Mouse (Mus musculus) thymus, postnatal 36 days (tissue): Measurements from ENCODE around the gene Ptov1.

Experiments used
- DNase-seq, 2 experiments: peaks; one replicate each; pipeline ENCODE4 v3.0.0; 2022; ENCODE audit warnings: mixed read lengths in 2 of 2

Gene Ptov1

GRCm38 (mm10) chr7:44869697-44870528 is at the start of gene Ptov1:
Gene Ptov1 (minus strand): TSS chr7:44869788.
- peak; percentile 80 to 87 for DNase-seq

DNA sequence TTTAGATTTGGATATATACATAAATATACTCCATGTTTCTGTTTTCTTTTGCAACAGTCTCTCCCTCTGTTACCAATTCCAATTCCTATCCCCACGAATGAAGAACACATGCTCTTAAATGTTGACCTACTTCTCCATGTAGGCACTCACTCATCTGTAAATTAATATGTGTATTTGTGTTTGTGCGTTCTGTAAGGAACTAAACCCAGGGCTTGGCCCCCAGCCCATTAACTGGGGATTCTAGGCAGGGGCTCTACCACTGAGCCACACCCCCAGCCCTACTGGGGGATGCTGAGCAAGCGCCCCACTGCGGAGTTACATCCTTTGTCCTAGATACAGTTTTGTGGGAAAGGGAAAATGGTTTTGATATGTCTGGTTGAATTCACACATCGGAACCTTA is 49.5 kb upstream of the Ptov1 start:
- DNase-seq, result no peak

DNA sequence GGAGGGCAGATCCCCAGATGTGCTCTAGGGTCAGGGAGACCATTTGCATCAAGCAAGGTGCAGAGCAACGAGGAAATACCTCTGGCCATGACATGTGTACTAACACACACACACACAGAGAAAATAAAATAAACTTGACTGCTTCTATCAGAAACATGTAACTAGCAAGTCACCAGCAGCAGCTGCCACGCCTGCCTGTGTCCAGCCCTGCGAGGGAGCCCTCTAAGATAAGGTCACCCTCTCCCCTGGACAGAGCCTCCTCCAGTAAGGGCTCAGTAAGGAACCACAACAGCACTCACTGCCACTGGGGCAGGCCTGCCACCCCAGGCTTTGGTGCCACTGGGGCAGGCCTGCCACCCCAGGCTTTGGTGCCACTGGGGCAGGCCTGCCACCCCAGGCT is 48.6 kb upstream of the Ptov1 start:
- no peak for DNase-seq

DNA sequence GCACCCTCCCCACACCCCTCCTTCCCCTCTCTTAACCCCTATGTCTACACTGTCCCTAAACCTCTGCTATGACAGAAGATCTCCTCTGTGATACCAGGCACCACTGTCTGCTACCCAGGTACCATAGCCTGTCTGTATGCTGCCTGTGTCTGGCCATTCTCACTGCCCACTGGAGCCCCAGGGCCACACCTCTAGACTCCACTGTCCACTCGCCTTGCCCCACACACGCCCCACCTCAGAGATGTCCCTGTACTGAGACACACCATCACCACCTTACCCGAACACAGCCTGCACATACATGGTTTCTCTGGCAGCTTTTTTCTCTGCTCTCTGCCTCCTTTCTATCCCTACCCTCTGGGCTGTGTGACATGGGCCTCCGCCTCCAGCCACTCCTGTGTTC is 47.3 kb upstream of the Ptov1 start:
- no peak for DNase-seq

- DNase-seq, result no peak
Measured at GRCm38 (mm10) chr7:44916191-44916590, 46.6 kb upstream of the Ptov1 start.

GRCm38 (mm10) chr7:44915314-44915713 is 45.7 kb upstream of the Ptov1 start:
- DNase-seq, result no peak

- no peak for DNase-seq
Measured at GRCm38 (mm10) chr7:44914396-44914795, 44.8 kb upstream of the Ptov1 start.

- DNase-seq, result peak; percentile 29 to 39
Measured at GRCm38 (mm10) chr7:44908706-44909476, 39.3 kb upstream of the Ptov1 start.

GRCm38 (mm10) chr7:44905430-44905829 is 35.8 kb upstream of the Ptov1 start:
- no peak for DNase-seq

DNA sequence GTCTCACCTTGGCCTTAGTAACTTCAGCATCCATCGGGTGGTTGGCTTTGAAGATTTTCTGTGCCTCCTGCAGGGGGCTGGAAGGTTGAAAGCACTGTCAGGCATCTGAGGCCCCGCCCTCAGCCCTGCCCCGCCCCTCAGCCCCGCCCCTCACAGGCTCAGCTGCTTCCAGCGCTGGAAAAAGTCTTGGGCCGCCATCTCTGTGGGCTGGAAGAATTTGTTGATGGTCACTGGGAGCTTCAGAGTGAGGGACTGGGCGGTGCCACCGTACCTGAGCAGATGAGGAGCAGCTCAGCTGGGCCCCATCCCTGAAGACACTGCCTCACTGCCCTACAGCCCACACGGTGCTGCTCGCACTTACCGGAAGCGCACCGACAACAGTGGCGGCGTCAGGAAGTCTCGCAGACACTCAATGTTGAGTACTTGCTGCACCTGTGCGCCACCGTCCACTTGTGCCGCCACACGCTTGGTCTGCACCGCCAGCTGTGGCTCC is 31.7 kb upstream of the Ptov1 start:
- peak; percentile 68 to 79 for DNase-seq

GRCm38 (mm10) chr7:44900632-44901031 is 31.0 kb upstream of the Ptov1 start:
- no peak for DNase-seq

DNA sequence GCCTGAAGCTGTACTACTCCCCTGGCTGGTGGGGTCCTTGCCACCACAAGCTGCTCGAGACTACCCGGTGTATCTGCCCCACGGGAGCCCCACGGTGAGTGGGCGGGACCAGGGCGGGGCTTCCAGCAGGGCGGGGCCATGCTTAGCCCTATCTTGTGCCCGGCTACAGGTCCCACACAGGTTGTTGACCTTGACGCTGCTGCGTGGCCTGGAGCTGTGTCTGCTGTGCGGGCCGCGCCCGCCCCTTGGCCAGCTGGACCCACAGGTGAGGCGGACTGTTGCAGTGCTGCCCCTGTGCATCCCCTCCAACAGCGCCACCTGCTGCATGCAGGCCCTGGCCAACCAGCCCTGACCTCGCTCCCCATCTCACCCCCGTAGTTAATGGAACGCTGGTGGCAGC is 29.0 kb upstream of the Ptov1 start:
- peak in 1 of 2 experiments; percentile 49 for DNase-seq

DNA sequence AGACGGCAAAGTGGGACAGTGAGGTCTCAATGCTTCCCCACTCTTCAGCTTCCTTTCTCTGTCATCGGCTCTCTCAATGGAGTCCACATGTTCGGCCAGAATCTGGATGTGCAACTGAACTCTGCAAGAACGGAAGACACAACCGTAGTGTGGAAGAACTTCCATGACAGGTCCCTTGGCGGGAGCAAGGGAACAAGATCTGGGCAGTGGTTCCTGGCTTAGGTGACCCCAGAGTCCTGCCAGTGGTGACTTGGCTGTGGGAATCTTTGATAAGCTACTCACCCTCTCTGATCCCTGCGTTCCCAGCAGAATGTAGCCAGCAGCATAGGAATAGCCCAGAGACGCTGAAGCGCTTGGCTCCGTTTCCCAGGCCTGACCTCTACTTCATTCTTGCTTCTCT is 26.9 kb upstream of the Ptov1 start:
- no peak for DNase-seq

- DNase-seq, result peak; percentile 84
Measured at GRCm38 (mm10) chr7:44895593-44896434, 26.2 kb upstream of the Ptov1 start, which contains the start of gene Fuz. Gene Fuz (plus strand): TSS chr7:44896079.

DNA sequence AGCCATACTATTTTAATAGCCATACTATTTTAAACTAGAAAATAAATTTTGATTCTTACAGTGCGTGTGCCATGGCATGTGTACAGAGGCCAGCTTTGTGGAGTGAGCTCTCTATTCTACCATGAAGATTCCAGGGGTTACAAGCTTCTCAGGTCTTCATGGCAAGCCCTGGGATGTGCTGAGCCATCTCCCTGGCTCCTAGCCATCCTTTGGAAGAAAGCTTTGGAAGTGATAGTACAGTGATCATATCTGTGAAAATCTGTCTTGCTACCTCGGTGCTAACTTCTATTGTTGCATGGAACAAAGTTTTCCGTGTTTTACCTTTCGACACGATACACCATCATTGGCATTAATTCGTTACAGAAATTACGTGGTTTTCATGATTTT is 25.6 kb upstream of the Ptov1 start:
- DNase-seq, result no peak

- DNase-seq, result no peak
Measured at GRCm38 (mm10) chr7:44894175-44894574, 24.6 kb upstream of the Ptov1 start.

GRCm38 (mm10) chr7:44893197-44893596 is 23.6 kb upstream of the Ptov1 start:
- DNase-seq, result no peak

DNA sequence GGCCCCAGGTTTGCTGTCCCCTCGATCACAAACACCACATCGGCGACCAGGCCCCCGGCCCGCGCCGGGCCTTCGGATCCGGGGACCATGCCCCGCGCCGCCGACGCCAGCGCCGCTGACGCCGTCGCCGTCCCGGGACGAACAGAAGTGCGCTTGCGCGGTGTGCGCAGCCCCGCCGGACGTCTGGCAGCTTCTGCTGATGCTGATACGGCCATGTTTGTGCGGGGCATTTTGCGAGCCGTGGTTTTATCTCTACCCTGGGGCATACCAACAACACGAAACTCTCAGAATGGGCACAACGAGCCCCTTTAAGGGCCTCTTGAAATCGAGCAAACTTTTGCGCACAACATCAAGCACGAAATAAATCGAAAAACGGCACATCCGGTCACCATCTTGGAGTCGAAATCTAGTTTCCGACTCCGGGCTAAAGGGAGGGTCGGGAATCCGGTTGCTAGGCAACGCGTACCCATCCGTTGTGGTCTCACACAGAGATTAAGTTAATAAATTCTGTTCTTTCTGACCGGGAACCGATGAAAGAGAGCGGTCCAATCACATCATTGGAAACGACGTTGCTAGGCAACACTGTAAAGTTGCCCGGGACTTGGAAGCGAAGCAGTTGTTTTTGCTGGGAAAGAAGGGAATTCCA is 22.8 kb upstream of the Ptov1 start, which contains the start of gene Med25:
Gene Med25 (minus strand): TSS at position 437 of the 646 bp plus-strand sequence.
- DNase-seq, result peak; percentile 86 to 88

DNA sequence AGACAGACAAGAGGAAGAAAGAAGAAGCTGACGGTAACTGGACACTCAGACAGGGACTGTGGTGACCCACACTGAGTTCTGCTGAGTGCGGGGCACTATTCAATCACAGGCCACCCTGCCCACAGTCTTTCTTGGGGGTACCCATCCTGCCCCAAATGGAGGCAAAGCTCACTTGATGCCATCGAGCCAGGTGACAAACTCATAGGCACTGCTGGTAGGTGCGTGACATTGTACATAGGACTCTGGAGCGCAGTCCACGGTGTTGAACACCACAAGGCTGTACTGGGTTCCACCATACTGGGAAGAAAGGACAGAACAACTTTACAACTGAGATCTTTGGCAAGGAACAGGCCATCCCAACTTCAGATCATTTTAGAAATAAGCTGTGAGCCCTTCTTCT is 22.0 kb upstream of the Ptov1 start:
- DNase-seq, result no peak

- no peak for DNase-seq
Measured at GRCm38 (mm10) chr7:44890737-44891136, 21.1 kb upstream of the Ptov1 start.

DNA sequence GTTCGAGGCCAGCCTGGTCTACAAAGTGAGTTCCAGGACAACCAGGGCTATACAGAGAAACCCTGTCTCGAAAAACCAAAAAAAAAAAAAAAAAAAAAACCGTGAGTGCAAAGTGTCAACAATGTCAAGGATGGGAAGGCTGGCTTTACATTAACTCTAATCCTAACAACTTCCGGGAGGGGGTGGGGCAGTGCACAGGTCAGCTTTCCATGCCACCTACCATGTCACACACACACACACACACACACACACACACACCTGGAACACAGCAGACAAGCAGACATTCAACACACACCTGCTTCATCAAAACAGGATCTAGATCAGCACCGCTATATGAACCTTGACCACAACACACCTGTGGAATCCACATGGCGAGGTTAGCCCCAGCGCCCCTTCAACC is 20.6 kb upstream of the Ptov1 start:
- no peak for DNase-seq
